Mouse (Mus musculus) brain, embryonic 14.5 days (tissue): ENCODE measurements around the gene Ano10.

Source experiments
- CTCF ChIP-seq: fragments of 200-500 bp; IDR thresholded peaks from 2 replicates; pipeline ENCODE4 v1.5.1; 2012; ENCODE audit warnings: inconsistent platforms, mild to moderate bottlenecking, moderate library complexity, borderline replicate concordance; ENCODE audit not compliant: insufficient read depth, insufficient read length; ENCODE audit errors: extremely low read depth
- POLR2A ChIP-seq: fragments of 200-500 bp; IDR thresholded peaks from 2 replicates; pipeline ENCODE4 v1.6.1; 2012; ENCODE audit warnings: mild to moderate bottlenecking, inconsistent platforms, borderline replicate concordance; ENCODE audit not compliant: poor library complexity, insufficient read depth, insufficient read length, severe bottlenecking; ENCODE audit errors: extremely low read depth

DNA sequence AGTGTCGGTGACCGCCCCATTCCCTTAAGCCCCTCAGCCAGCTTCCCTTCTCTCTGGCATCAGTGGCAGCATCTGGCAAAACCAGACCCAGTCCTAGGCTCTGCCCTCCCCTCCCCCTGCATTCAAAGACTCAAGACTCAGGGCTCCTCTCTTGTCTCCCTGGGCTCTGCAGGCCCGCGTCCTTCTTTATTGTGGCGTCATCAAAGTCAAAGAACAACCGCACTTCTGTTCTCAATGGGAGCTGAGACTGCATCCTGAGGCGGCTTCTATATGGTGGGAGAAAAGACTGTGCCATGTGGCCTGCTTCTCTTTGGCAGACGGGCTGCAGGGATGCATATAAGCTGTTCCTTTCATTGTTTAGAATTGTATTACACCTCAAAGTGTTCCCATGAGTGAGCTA is 71.2 kb downstream of the Ano10 start:
- TF ChIP-seq CTCF (no peak), POLR2A (no peak)
